Mouse (Mus musculus) embryonic fibroblast, embryonic 13.5 days (primary cell): Measurements from ENCODE around the gene Prrg2.

Experiments used
- CTCF ChIP-seq: IDR thresholded peaks from 2 replicates; pipeline ENCODE4 v1.5.1; 2011; ENCODE audit warnings: mild to moderate bottlenecking, control low read depth, low read length, moderate library complexity, borderline replicate concordance; ENCODE audit not compliant: insufficient read depth
- POLR2A ChIP-seq: IDR thresholded peaks from 2 replicates; pipeline ENCODE4 v1.6.1; 2011; ENCODE audit warnings: low read depth, mild to moderate bottlenecking, control low read depth, low read length, moderate library complexity

- no peak for TF ChIP-seq POLR2A
- TF ChIP-seq CTCF: no peak
Observed at GRCm38 (mm10) chr7:45013366-45014095, 48.9 kb downstream of the Prrg2 start.
